Mouse (Mus musculus) heart, embryonic 12.5 days (tissue): ENCODE measurements around the gene Timp2. TPM values are rescaled to one million over a fixed set of nuclear protein-coding genes. Genes with fewer than 3 reads are reported as not detected.

Experiments
- ATAC-seq: fragments of 200-750 bp; cut with Nextera tagmentation; 2 replicates; pipeline ENCODE4 v1.8.0; 2017; ENCODE audit warnings: moderate TSS enrichment, moderate library complexity; ENCODE audit not compliant: insufficient number of reproducible peaks, low FRiP score
- H3K27ac ChIP-seq: fragments of 300-500 bp; sonication (generic); 2 replicates; pipeline ENCODE4 v1.5.1; 2016; ENCODE audit warnings: mild to moderate bottlenecking, moderate library complexity; ENCODE audit not compliant: poor library complexity, severe bottlenecking
- H3K27me3 ChIP-seq: fragments of 300-500 bp; sonication (generic); replicated peaks from 2 replicates; pipeline ENCODE4 v1.6.1; 2016; ENCODE audit warnings: mild to moderate bottlenecking, moderate library complexity
- H3K36me3 ChIP-seq: fragments of 300-500 bp; sonication (generic); 2 replicates; pipeline ENCODE4 v1.6.1; 2016; ENCODE audit warnings: mild to moderate bottlenecking, moderate library complexity
- H3K4me1 ChIP-seq: fragments of 300-500 bp; sonication (generic); replicated peaks from 2 replicates; pipeline ENCODE4 v1.6.1; 2016; ENCODE audit warnings: mild to moderate bottlenecking
- H3K4me2 ChIP-seq: fragments of 300-500 bp; sonication (generic); 2 replicates; pipeline ENCODE4 v1.6.1; 2016; ENCODE audit warnings: mild to moderate bottlenecking, moderate library complexity
- H3K4me3 ChIP-seq: fragments of 300-500 bp; sonication (generic); 2 replicates; pipeline ENCODE4 v1.5.1; 2016; ENCODE audit warnings: mild to moderate bottlenecking
- H3K9ac ChIP-seq: fragments of 300-500 bp; sonication (generic); 2 replicates; pipeline ENCODE4 v1.6.1; 2016; ENCODE audit warnings: mild to moderate bottlenecking, moderate library complexity
- H3K9me3 ChIP-seq: fragments of 300-500 bp; sonication (generic); replicated peaks from 2 replicates; pipeline ENCODE4 v1.6.1; 2016; ENCODE audit warnings: mild to moderate bottlenecking, moderate library complexity
- WGBS: fragments of 180-500 bp; shearing (Covaris S2); methylation state at CpG from one replicate; pipeline ENCODE4 v1.1.7; 2016; 5-methylcytosine and 5-hydroxymethylcytosine counted together
- polyA plus RNA-seq: library from polyadenylated mRNA; unstranded; fragments of >200 nt; fragmentation: Nextera tagmentation; extraction: Ambion mirVana; gene quantifications from 2 replicates; pipeline ENCODE4 v1.2.1, GENCODE M21; 2016

Timp2 gene
- polyA plus RNA-seq, 1 experiment from 2014 or later: 72.1 TPM

- Histone ChIP-seq H3K4me1 (peaks cover 28% of the 10 kb centered on the region), H3K4me3 (peak overlapping the region; percentile 81), H3K27ac (peak overlapping the region; percentile 80), H3K9ac (peak overlapping the region; percentile 91), H3K27me3 (no peaks in the 10 kb centered on the region), H3K4me2 (peak overlapping the region; percentile 87), H3K36me3 (peaks cover 8% of the 10 kb centered on the region; the same call in 1 of the 2 replicates), H3K9me3 (no peaks in the 10 kb centered on the region)
- WGBS: under 1% methylated on average over 35 of the region's 43 CpGs
- peak; percentile 88 for ATAC-seq
Measured at GRCm38 (mm10) chr11:118355205-118355604, 335 bp downstream of the Timp2 start.

- Histone ChIP-seq H3K4me3 (peak overlapping the region; percentile 81), H3K36me3 (peaks cover 8% of the 10 kb centered on the region; the same call in 1 of the 2 replicates), H3K27ac (peak overlapping the region; percentile 80), H3K27me3 (no peaks in the 10 kb centered on the region), H3K4me1 (peaks cover 30% of the 10 kb centered on the region), H3K9ac (peak overlapping the region; percentile 91), H3K9me3 (no peaks in the 10 kb centered on the region), H3K4me2 (peak overlapping the region; percentile 87)
- peak; percentile 46 for ATAC-seq
- WGBS: under 1% methylated on average over 44 of the region's 47 CpGs
Measured at GRCm38 (mm10) chr11:118354636-118355191, 826 bp downstream of the Timp2 start.

GRCm38 (mm10) chr11:118349494-118349893 lies 6.0 kb downstream of the Timp2 start:
- Histone ChIP-seq H3K27ac (0 out of 2 replicates have a peak overlapping the region, but pooled peaks have one; percentile 53), H3K4me1 (peaks cover 57% of the 10 kb centered on the region), H3K4me2 (no peak overlapping the region), H3K4me3 (no peak overlapping the region), H3K9ac (no peak overlapping the region), H3K9me3 (no peaks in the 10 kb centered on the region), H3K27me3 (no peaks in the 10 kb centered on the region), H3K36me3 (peaks cover 8% of the 10 kb centered on the region; the same call in 1 of the 2 replicates)
- no peak for ATAC-seq
- WGBS: 80% methylated on average over 5 of the region's 5 CpGs

- no peak overlapping the region for H3K4me2 ChIP-seq
- peak overlapping the region; percentile 53 for H3K27ac ChIP-seq
- H3K9me3 ChIP-seq: no peaks in the 10 kb centered on the region
- no peaks in the 10 kb centered on the region for H3K27me3 ChIP-seq
- H3K4me3 ChIP-seq: no peak overlapping the region
- peaks cover 8% of the 10 kb centered on the region; the same call in 1 of the 2 replicates for H3K36me3 ChIP-seq
- no peak overlapping the region; the same call in 1 of the 2 replicates for H3K9ac ChIP-seq
- WGBS: 58% methylated on average over 5 of the region's 5 CpGs
- peaks cover 52% of the 10 kb centered on the region for H3K4me1 ChIP-seq
- peak; percentile 71 for ATAC-seq
Measured at GRCm38 (mm10) chr11:118348877-118349276, 6.7 kb downstream of the Timp2 start.

- WGBS: 49% methylated on average over 3 of the region's 3 CpGs
- ATAC-seq: no peak
- H3K4me2 ChIP-seq: no peak overlapping the region
- peak overlapping the region; percentile 45 for H3K27ac ChIP-seq
- no peak overlapping the region for H3K9ac ChIP-seq
- peaks cover 52% of the 10 kb centered on the region for H3K4me1 ChIP-seq
- H3K36me3 ChIP-seq: peaks cover 8% of the 10 kb centered on the region; the same call in 1 of the 2 replicates
- H3K4me3 ChIP-seq: no peak overlapping the region
- no peaks in the 10 kb centered on the region for H3K27me3 ChIP-seq
- H3K9me3 ChIP-seq: no peaks in the 10 kb centered on the region
Measured at GRCm38 (mm10) chr11:118348419-118348818, 7.1 kb downstream of the Timp2 start.

GRCm38 (mm10) chr11:118347911-118348310 lies 7.6 kb downstream of the Timp2 start:
- no peak for ATAC-seq
- 90% methylated on average over 12 of the region's 12 CpGs for WGBS
- H3K4me3 ChIP-seq: no peak overlapping the region
- no peak overlapping the region for H3K4me2 ChIP-seq
- no peaks in the 10 kb centered on the region for H3K9me3 ChIP-seq
- H3K27ac ChIP-seq: no peak overlapping the region
- peaks cover 49% of the 10 kb centered on the region for H3K4me1 ChIP-seq
- H3K9ac ChIP-seq: no peak overlapping the region
- no peaks in the 10 kb centered on the region for H3K27me3 ChIP-seq
- peaks cover 8% of the 10 kb centered on the region; the same call in 1 of the 2 replicates for H3K36me3 ChIP-seq

- H3K9ac ChIP-seq: no peak overlapping the region
- no peaks in the 10 kb centered on the region for H3K9me3 ChIP-seq
- WGBS: 71% methylated on average over 2 of the region's 2 CpGs
- peaks cover 54% of the 10 kb centered on the region for H3K4me1 ChIP-seq
- H3K36me3 ChIP-seq: peaks cover 3% of the 10 kb centered on the region; the same call in 1 of the 2 replicates
- no peaks in the 10 kb centered on the region for H3K27me3 ChIP-seq
- H3K4me3 ChIP-seq: no peak overlapping the region
- no peak overlapping the region for H3K27ac ChIP-seq
- no peak overlapping the region for H3K4me2 ChIP-seq
- no peak for ATAC-seq
Measured at GRCm38 (mm10) chr11:118347391-118347790, 8.1 kb downstream of the Timp2 start.

GRCm38 (mm10) chr11:118346395-118347096 lies 9.0 kb downstream of the Timp2 start:
- no peak for ATAC-seq
- Histone ChIP-seq H3K9me3 (no peaks in the 10 kb centered on the region), H3K36me3 (no peaks in the 10 kb centered on the region), H3K4me2 (no peak overlapping the region), H3K27me3 (no peaks in the 10 kb centered on the region), H3K27ac (no peak overlapping the region), H3K4me1 (peaks cover 63% of the 10 kb centered on the region), H3K9ac (no peak overlapping the region), H3K4me3 (no peak overlapping the region)
- WGBS: 88% methylated on average over 8 of the region's 8 CpGs

GRCm38 (mm10) chr11:118345693-118346092 lies 9.8 kb downstream of the Timp2 start:
- Histone ChIP-seq H3K9me3 (no peaks in the 10 kb centered on the region), H3K36me3 (no peaks in the 10 kb centered on the region), H3K9ac (peak overlapping the region; percentile 13; the same call in 1 of the 2 replicates), H3K4me3 (no peak overlapping the region), H3K27me3 (no peaks in the 10 kb centered on the region), H3K4me2 (no peak overlapping the region), H3K4me1 (peaks cover 70% of the 10 kb centered on the region), H3K27ac (peak overlapping the region; percentile 8; the same call in 1 of the 2 replicates)
- 27% methylated on average over 4 of the region's 4 CpGs for WGBS
- peak; percentile 60 for ATAC-seq

- no peak for ATAC-seq
- 65% methylated on average over 2 of the region's 2 CpGs for WGBS
- H3K27ac ChIP-seq: no peak overlapping the region
- no peak overlapping the region for H3K4me3 ChIP-seq
- H3K27me3 ChIP-seq: no peaks in the 10 kb centered on the region
- H3K4me1 ChIP-seq: peaks cover 56% of the 10 kb centered on the region
- H3K36me3 ChIP-seq: no peaks in the 10 kb centered on the region
- no peaks in the 10 kb centered on the region for H3K9me3 ChIP-seq
- H3K9ac ChIP-seq: no peak overlapping the region
- H3K4me2 ChIP-seq: no peak overlapping the region
Measured at GRCm38 (mm10) chr11:118343629-118344028, 11.9 kb downstream of the Timp2 start.

- Histone ChIP-seq H3K27ac (no peak within 1 kb of the TSS), H3K4me3 (no peak within 1 kb of the TSS), H3K4me2 (no peak within 1 kb of the TSS), H3K36me3 (no peaks in the 10 kb centered on the region), H3K4me1 (peaks cover 49% of the 10 kb centered on the region), H3K9ac (no peak within 1 kb of the TSS), H3K27me3 (no peaks in the 10 kb centered on the region), H3K9me3 (no peaks in the 10 kb centered on the region)
- ATAC-seq: no peak
- 29% methylated on average over 7 of the region's 7 CpGs for WGBS
Measured at GRCm38 (mm10) chr11:118342400-118342981, 13.0 kb downstream of the Timp2 start, which contains the start of gene Cep295nl. Gene Cep295nl (minus strand): TSS chr11:118342500.
